Mouse (Mus musculus) stomach, postnatal 0 days (tissue): Measurements from ENCODE around the gene Clcn6.

Experiments used
- CTCF ChIP-seq: IDR thresholded peaks from 2 replicates; pipeline ENCODE4 v1.5.1; 2016; ENCODE audit warnings: antibody characterized with exemption, low read depth, mild to moderate bottlenecking, moderate library complexity
- EP300 ChIP-seq: optimal IDR thresholded peaks from 2 replicates; pipeline ENCODE3; 2016; ENCODE audit warnings: antibody characterized with exemption

GRCm38 (mm10) chr4:148074521-148075189 is 36.0 kb upstream of the Clcn6 start:
- TF ChIP-seq CTCF (peak; percentile 66), EP300 (no peak)
